Mouse (Mus musculus) small intestine, adult 2 months (tissue): ENCODE measurements around the gene Iqcf1.

Experiments
- CTCF ChIP-seq: fragments of 200-500 bp; IDR thresholded peaks from 2 replicates; pipeline ENCODE4 v1.5.1; 2012; ENCODE audit warnings: low read depth, mild to moderate bottlenecking, control low read depth, inconsistent platforms, low read length, moderate library complexity, mixed read lengths; ENCODE audit not compliant: insufficient replicate concordance, insufficient read length; ENCODE audit errors: extremely low read depth
- POLR2A ChIP-seq: fragments of 200-500 bp; IDR thresholded peaks from 2 replicates; pipeline ENCODE4 v1.6.1; 2012; ENCODE audit warnings: low read depth, mild to moderate bottlenecking, control low read depth, inconsistent platforms, low read length, moderate library complexity

DNA sequence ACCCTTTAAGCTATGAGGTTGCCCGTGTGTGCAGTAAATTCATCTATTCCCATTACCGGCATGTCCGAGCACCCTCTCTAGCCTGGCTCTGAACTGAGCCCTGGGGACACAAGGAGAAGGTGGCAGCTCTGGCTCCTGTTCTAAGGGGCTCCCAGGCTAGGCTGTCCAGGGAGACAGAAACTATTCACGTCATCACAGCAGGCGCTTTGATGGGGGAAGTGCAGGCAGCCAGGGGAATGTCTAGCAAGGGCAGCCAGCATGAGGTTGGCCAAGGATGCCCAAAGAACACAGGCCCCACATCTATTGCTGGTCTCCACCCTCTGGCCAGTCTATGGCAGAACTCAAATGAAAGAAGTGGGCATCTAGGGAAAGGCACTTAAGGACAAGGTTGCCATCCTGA lies 41.8 kb upstream of the Iqcf1 start:
- TF ChIP-seq CTCF (no peak), POLR2A (no peak)
